Mouse (Mus musculus) bone marrow, adult 2 months (tissue): Measurements from ENCODE around the gene Pus7l.

ENCODE experiments used
- CTCF ChIP-seq: fragments of 200-500 bp; IDR thresholded peaks from 2 replicates; pipeline ENCODE4 v1.5.1; 2011; ENCODE audit warnings: low read length, control low read depth; ENCODE audit not compliant: control insufficient read depth, insufficient read depth
- POLR2A ChIP-seq: fragments of 200-500 bp; IDR thresholded peaks from 2 replicates; pipeline ENCODE4 v1.6.1; 2011; ENCODE audit warnings: low read depth, mild to moderate bottlenecking, control low read depth, low read length, borderline replicate concordance; ENCODE audit not compliant: control insufficient read depth

GRCm38 (mm10) chr15:94495936-94496335 lies 47.4 kb downstream of the Pus7l start:
- TF ChIP-seq CTCF, result no peak
- no peak for TF ChIP-seq POLR2A
